Mouse (Mus musculus): ENCODE measurements around the gene Khsrp. TPM values are rescaled to one million over a fixed set of nuclear protein-coding genes. Genes with fewer than 3 reads are reported as not detected.

The Khsrp gene
- polyA plus RNA-seq, 1 experiment from 2014 or later = 58.7 TPM

Other genes starting within 250 kb of the Khsrp start
- 3.8 and 4.4 TPM in 2 replicates for gene Rfx2, start 200.5 kb downstream of the Khsrp start, polyA plus RNA-seq (2016; fragmentation: Nextera tagmentation; extraction: Ambion mirVana)
- not detected in 2 replicates for gene Acsbg2, start 157.1 kb downstream of the Khsrp start, polyA plus RNA-seq (2016; fragmentation: Nextera tagmentation; extraction: Ambion mirVana)
- gene 1700061G19Rik, start 156.0 kb downstream of the Khsrp start, polyA plus RNA-seq (2016; fragmentation: Nextera tagmentation; extraction: Ambion mirVana) = 0.33 and 0.36 TPM in 2 replicates
- 45.3 and 50.6 TPM in 2 replicates for gene Mllt1, start 96.1 kb downstream of the Khsrp start, polyA plus RNA-seq (2016; fragmentation: Nextera tagmentation; extraction: Ambion mirVana)
- not detected in 2 replicates for gene Acer1, start 49.4 kb downstream of the Khsrp start, polyA plus RNA-seq (2016; fragmentation: Nextera tagmentation; extraction: Ambion mirVana)
- 98.1 and 102 TPM in 2 replicates for gene Clpp, start 41.2 kb downstream of the Khsrp start, polyA plus RNA-seq (2016; fragmentation: Nextera tagmentation; extraction: Ambion mirVana)
- gene Alkbh7, start 34.2 kb downstream of the Khsrp start, polyA plus RNA-seq (2016; fragmentation: Nextera tagmentation; extraction: Ambion mirVana) = 48.5 and 52.8 TPM in 2 replicates
- gene Pspn, start 31.5 kb downstream of the Khsrp start, polyA plus RNA-seq (2016; fragmentation: Nextera tagmentation; extraction: Ambion mirVana) = 0.55 TPM in 1 of 2 replicates, not detected in the other
- 34.3 and 36.4 TPM in 2 replicates for gene Gtf2f1, start 20.2 kb downstream of the Khsrp start, polyA plus RNA-seq (2016; fragmentation: Nextera tagmentation; extraction: Ambion mirVana)
- gene Gm17949, start 20.1 kb downstream of the Khsrp start, polyA plus RNA-seq (2016; fragmentation: Nextera tagmentation; extraction: Ambion mirVana) = 0.22 and 0.43 TPM in 2 replicates
- not detected in 2 replicates for gene Slc25a41, start 10.1 kb upstream of the Khsrp start, polyA plus RNA-seq (2016; fragmentation: Nextera tagmentation; extraction: Ambion mirVana)
- 0.27 and 0.94 TPM in 2 replicates for gene Crb3, start 27.6 kb upstream of the Khsrp start, polyA plus RNA-seq (2016; fragmentation: Nextera tagmentation; extraction: Ambion mirVana)
- 15.5 and 17.2 TPM in 2 replicates for gene Slc25a23, start 28.3 kb upstream of the Khsrp start, polyA plus RNA-seq (2016; fragmentation: Nextera tagmentation; extraction: Ambion mirVana)
- gene Dennd1c, start 47.0 kb upstream of the Khsrp start, polyA plus RNA-seq (2016; fragmentation: Nextera tagmentation; extraction: Ambion mirVana) = 0.66 and 1.4 TPM in 2 replicates
- gene Tubb4a, start 56.3 kb upstream of the Khsrp start, polyA plus RNA-seq (2016; fragmentation: Nextera tagmentation; extraction: Ambion mirVana) = 9.4 and 11.3 TPM in 2 replicates
- 5.3 and 7.1 TPM in 2 replicates for gene Tnfsf9, start 73.8 kb upstream of the Khsrp start, polyA plus RNA-seq (2016; fragmentation: Nextera tagmentation; extraction: Ambion mirVana)
- not detected in 2 replicates for gene Cd70, start 118.3 kb upstream of the Khsrp start, polyA plus RNA-seq (2016; fragmentation: Nextera tagmentation; extraction: Ambion mirVana)
- gene Tnfsf14, start 162.7 kb upstream of the Khsrp start, polyA plus RNA-seq (2016; fragmentation: Nextera tagmentation; extraction: Ambion mirVana) = 0.11 and 0.46 TPM in 2 replicates
- gene C3, start 196.6 kb upstream of the Khsrp start, polyA plus RNA-seq (2016; fragmentation: Nextera tagmentation; extraction: Ambion mirVana) = 0.87 and 2.6 TPM in 2 replicates
- 24.9 and 27.4 TPM in 2 replicates for gene Gpr108, start 216.9 kb upstream of the Khsrp start, polyA plus RNA-seq (2016; fragmentation: Nextera tagmentation; extraction: Ambion mirVana)
- 41.6 and 45.4 TPM in 2 replicates for gene Trip10, start 217.9 kb upstream of the Khsrp start, polyA plus RNA-seq (2016; fragmentation: Nextera tagmentation; extraction: Ambion mirVana)
- gene Vav1, start 247.6 kb upstream of the Khsrp start, polyA plus RNA-seq (2016; fragmentation: Nextera tagmentation; extraction: Ambion mirVana) = 1.6 and 1.7 TPM in 2 replicates

Measured in heart, embryonic 12.5 days (tissue).